Mouse (Mus musculus): ENCODE data around the gene Arhgap29. TPM values are rescaled to one million over a fixed set of nuclear protein-coding genes. Genes with fewer than 3 reads are reported as not detected.

The Arhgap29 gene
- total RNA-seq, 2 experiments from 2014 or later, result 20.5 to 24.4 TPM

GRCm38 (mm10) chr3:121946765-121947164 lies 5.6 kb upstream of the Arhgap29 start:
- intact Hi-C loops (cut with DNase I), result no loop called here
- no peak for TF ChIP-seq CTCF (IDR thresholded peaks at IDR 0.05)
- DNase-seq (ENCODE audit: extremely low spot score in 1 of 2, low spot score in 2 of 2), result no peak
- Histone ChIP-seq H3K27ac (no peak overlapping the region), H3K4me3 (no peak overlapping the region)

- no peak for TF ChIP-seq CTCF (IDR thresholded peaks at IDR 0.05)
- DNase-seq (ENCODE audit: extremely low spot score in 1 of 2, low spot score in 2 of 2), result no peak
- intact Hi-C loops (cut with DNase I), result loop anchor here (5.0 kb wide), 1 partner anchor 43 kb away; no protein-coding TSS in a partner anchor
- Histone ChIP-seq H3K27ac (no peak overlapping the region), H3K4me3 (no peak overlapping the region)
Observed at GRCm38 (mm10) chr3:121950139-121950538, 2.2 kb upstream of the Arhgap29 start.

GRCm38 (mm10) chr3:121951116-121951515 lies 1.2 kb upstream of the Arhgap29 start:
- Histone ChIP-seq H3K27ac (no peak overlapping the region), H3K4me3 (no peak overlapping the region)
- no peak for TF ChIP-seq CTCF (IDR thresholded peaks at IDR 0.05)
- intact Hi-C loops (cut with DNase I), result loop anchor here (5.0 kb wide), 1 partner anchor 44 kb away; no protein-coding TSS in a partner anchor
- DNase-seq (ENCODE audit: extremely low spot score in 1 of 2, low spot score in 2 of 2), result no peak

GRCm38 (mm10) chr3:121953049-121953432 lies 700 bp downstream of the Arhgap29 start:
- H3K27ac ChIP-seq, result peak overlapping the region; percentile 84
- peak; percentile 69 to 78 for DNase-seq (ENCODE audit: extremely low spot score in 1 of 2, low spot score in 2 of 2)
- no peak for TF ChIP-seq CTCF (IDR thresholded peaks at IDR 0.05)
- intact Hi-C loops (cut with DNase I), result loop anchor here (5.0 kb wide), 1 partner anchor 46 kb away; no protein-coding TSS in a partner anchor
- peak overlapping the region; percentile 69 for H3K4me3 ChIP-seq

GRCm38 (mm10) chr3:121953433-121954161 lies 1.3 kb downstream of the Arhgap29 start:
- peak overlapping the region; percentile 69 for H3K4me3 ChIP-seq

GRCm38 (mm10) chr3:121954421-121954820 lies 2.1 kb downstream of the Arhgap29 start:
- Histone ChIP-seq H3K4me3 (peak overlapping the region; percentile 69), H3K27ac (peak overlapping the region; percentile 84)

More at GRCm38 (mm10) chr3:121953433-121954161, 1.3 kb downstream of the Arhgap29 start:
- DNase-seq (ENCODE audit: extremely low spot score in 1 of 2, low spot score in 2 of 2), result no peak
- TF ChIP-seq CTCF (IDR thresholded peaks at IDR 0.05), result peak; percentile 27
- peak overlapping the region; percentile 84 for H3K27ac ChIP-seq
- intact Hi-C loops (cut with DNase I), result loop anchor here (5.0 kb wide), 1 partner anchor 46 kb away; no protein-coding TSS in a partner anchor

GRCm38 (mm10) chr3:121955527-121955926 lies 3.2 kb downstream of the Arhgap29 start:
- Histone ChIP-seq H3K27ac (no peak overlapping the region), H3K4me3 (no peak overlapping the region)
- no peak for TF ChIP-seq CTCF (IDR thresholded peaks at IDR 0.05)
- DNase-seq (ENCODE audit: extremely low spot score in 1 of 2, low spot score in 2 of 2), result no peak
- intact Hi-C loops (cut with DNase I), result no loop called here

More at GRCm38 (mm10) chr3:121954421-121954820, 2.1 kb downstream of the Arhgap29 start:
- no peak for TF ChIP-seq CTCF (IDR thresholded peaks at IDR 0.05)
- no peak for DNase-seq (ENCODE audit: extremely low spot score in 1 of 2, low spot score in 2 of 2)
- intact Hi-C loops (cut with DNase I), result loop anchor here (5.0 kb wide), 1 partner anchor 47 kb away; no protein-coding TSS in a partner anchor

- intact Hi-C loops (cut with DNase I), result loop anchor here (1.0 kb wide), 1 partner anchor 24 kb away; no protein-coding TSS in a partner anchor
- Histone ChIP-seq H3K4me3 (no peak overlapping the region), H3K27ac (no peak overlapping the region)
- DNase-seq (ENCODE audit: extremely low spot score in 1 of 2, low spot score in 2 of 2), result no peak
- TF ChIP-seq CTCF (IDR thresholded peaks at IDR 0.05), result peak; percentile 27
Observed at GRCm38 (mm10) chr3:121956789-121957188, 4.4 kb downstream of the Arhgap29 start.

GRCm38 (mm10) chr3:121957606-121958344 lies 5.4 kb downstream of the Arhgap29 start:
- intact Hi-C loops (cut with DNase I), result loop anchor here (1.0 kb wide), 1 partner anchor 25 kb away; no protein-coding TSS in a partner anchor
- TF ChIP-seq CTCF (IDR thresholded peaks at IDR 0.05), result no peak
- DNase-seq (ENCODE audit: extremely low spot score in 1 of 2, low spot score in 2 of 2), result no peak

GRCm38 (mm10) chr3:121964173-121964572 lies 11.8 kb downstream of the Arhgap29 start:
- peak; percentile 63 for TF ChIP-seq CTCF (IDR thresholded peaks at IDR 0.05)
- no peak overlapping the region for H3K27ac ChIP-seq
- intact Hi-C loops (cut with DNase I), result loop anchor here (1.0 to 10.0 kb wide), 3 partner anchors 140 to 189 kb away; no protein-coding TSS in a partner anchor
- H3K4me3 ChIP-seq, result no peak overlapping the region
- DNase-seq (ENCODE audit: extremely low spot score in 1 of 2, low spot score in 2 of 2), result no peak

More at GRCm38 (mm10) chr3:121957606-121958344, 5.4 kb downstream of the Arhgap29 start:
- no peak overlapping the region for H3K4me3 ChIP-seq
- peak overlapping the region; percentile 29; the same call in 1 of the 2 replicates for H3K27ac ChIP-seq

- DNase-seq (ENCODE audit: extremely low spot score in 1 of 2, low spot score in 2 of 2), result peak; percentile 81 to 84
- Histone ChIP-seq H3K27ac (peak overlapping the region; percentile 80), H3K4me3 (peak overlapping the region; percentile 84)
- no peak for TF ChIP-seq CTCF (IDR thresholded peaks at IDR 0.05)
- intact Hi-C loops (cut with DNase I), result loop anchor here (2.0 to 10.0 kb wide), 2 partner anchors 83 to 193 kb away; no protein-coding TSS in a partner anchor
Observed at GRCm38 (mm10) chr3:121967681-121968476, 15.5 kb downstream of the Arhgap29 start.

All from left cerebral cortex, adult 2 months (tissue).